Mouse (Mus musculus): ENCODE measurements around the gene Akap14. TPM values are rescaled to one million over a fixed set of nuclear protein-coding genes. Genes with fewer than 3 reads are reported as not detected.
"Not testable (repeated sequence)": the region's sequence is repeated elsewhere in the genome, so short reads cannot be mapped to it uniquely, and the experiment has no call there.

Akap14 gene
- polyA plus RNA-seq (2014; fragmentation: Nextera tagmentation; extraction: Ambion mirVana): 0.24 TPM in 1 of 2 replicates, not detected in the other

DNA sequence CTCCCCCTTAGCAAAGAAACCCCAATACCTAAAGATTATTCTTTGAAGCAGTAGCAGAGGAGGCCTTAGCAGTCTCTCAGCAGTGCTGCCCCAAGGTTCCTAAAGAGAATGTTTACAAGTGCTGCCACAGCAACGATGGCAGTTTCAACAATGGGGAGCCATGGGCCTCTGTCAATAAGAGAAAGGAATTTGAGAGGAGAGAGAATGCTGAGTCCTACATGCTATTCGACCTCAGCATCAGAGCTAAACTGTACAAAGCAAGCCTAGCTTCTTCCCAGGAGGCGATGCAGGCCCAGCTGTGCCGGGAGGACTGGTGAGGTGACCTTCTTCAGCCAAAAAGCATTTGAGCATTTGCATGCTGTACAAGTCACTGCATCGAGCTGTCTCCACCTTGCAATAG, at the start of gene Akap14:
Gene Akap14, minus strand, starts transcription at position 101 of the 400 bp plus-strand sequence.
- WGBS: 56% methylated on average over 5 of the region's 5 CpGs
- no peaks in the 10 kb centered on the region for H3K4me1 ChIP-seq (ENCODE audit: control insufficient read depth, insufficient read depth, low read length)

DNA sequence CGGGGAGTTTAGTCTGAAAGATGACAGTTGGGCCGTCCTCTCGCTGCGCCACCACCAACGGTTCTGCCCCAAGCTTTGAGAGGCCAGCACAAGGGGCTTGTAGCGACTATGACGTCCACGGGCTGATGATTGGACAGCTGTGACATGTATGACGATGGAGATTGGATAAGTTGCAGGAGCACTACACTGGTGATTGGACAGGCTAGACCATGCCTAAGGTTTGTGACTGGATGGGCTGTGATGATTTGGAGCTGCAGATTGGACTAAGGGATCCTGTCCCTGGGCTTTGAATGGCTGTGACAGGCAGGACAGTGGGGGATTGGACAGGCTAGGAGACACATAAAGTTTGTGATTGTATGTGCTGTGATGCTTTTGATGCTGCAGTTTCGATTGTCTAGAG, 42.3 kb upstream of the Akap14 start, which contains the start of gene Gm9:
Gene Gm9, minus strand, starts transcription at position 101 of the 400 bp plus-strand sequence.
- H3K27me3 ChIP-seq (ENCODE audit: control insufficient read depth, insufficient read depth, low read length): no peaks in the 10 kb centered on the region
- no peak within 1 kb of the TSS for H3K4me2 ChIP-seq (ENCODE audit: low read depth, severe bottlenecking)
- no peak within 1 kb of the TSS for H3K4me3 ChIP-seq (ENCODE audit: low read depth, low read length)
- WGBS: 84% methylated on average over 10 of the region's 10 CpGs
- DNase-seq (ENCODE audit: low spot score) (no peak), ATAC-seq (ENCODE audit: insufficient number of reproducible peaks, low FRiP score, low TSS enrichment, low read depth) (no peak)
- H3K36me3 ChIP-seq (ENCODE audit: control insufficient read depth, insufficient read depth, low read length): no peaks in the 10 kb centered on the region
- H3K4me1 ChIP-seq (ENCODE audit: control insufficient read depth, insufficient read depth, low read length): no peaks in the 10 kb centered on the region
- no peak within 1 kb of the TSS for H3K9ac ChIP-seq (ENCODE audit: low read length)
- H3K27ac ChIP-seq (replicated peaks; ENCODE audit: low read depth, low read length): no peak within 1 kb of the TSS
- no peaks in the 10 kb centered on the region for H3K9me3 ChIP-seq (ENCODE audit: control insufficient read depth, low read length)

More for the DNA sequence above, at the start of gene Akap14:
- no peak for DNase-seq (ENCODE audit: low spot score)
- no peak within 1 kb of the TSS for H3K4me2 ChIP-seq (ENCODE audit: low read depth, severe bottlenecking)
- H3K27me3 ChIP-seq (ENCODE audit: control insufficient read depth, insufficient read depth, low read length): no peaks in the 10 kb centered on the region
- no peak for ATAC-seq (ENCODE audit: insufficient number of reproducible peaks, low FRiP score, low TSS enrichment, low read depth)
- no peaks in the 10 kb centered on the region for H3K9me3 ChIP-seq (ENCODE audit: control insufficient read depth, low read length)
- no peak within 1 kb of the TSS for H3K4me3 ChIP-seq (ENCODE audit: low read depth, low read length)
- H3K27ac ChIP-seq (replicated peaks; ENCODE audit: low read depth, low read length): no peak within 1 kb of the TSS
- H3K36me3 ChIP-seq (ENCODE audit: control insufficient read depth, insufficient read depth, low read length): no peaks in the 10 kb centered on the region
- H3K9ac ChIP-seq (ENCODE audit: low read length): no peak within 1 kb of the TSS

DNA sequence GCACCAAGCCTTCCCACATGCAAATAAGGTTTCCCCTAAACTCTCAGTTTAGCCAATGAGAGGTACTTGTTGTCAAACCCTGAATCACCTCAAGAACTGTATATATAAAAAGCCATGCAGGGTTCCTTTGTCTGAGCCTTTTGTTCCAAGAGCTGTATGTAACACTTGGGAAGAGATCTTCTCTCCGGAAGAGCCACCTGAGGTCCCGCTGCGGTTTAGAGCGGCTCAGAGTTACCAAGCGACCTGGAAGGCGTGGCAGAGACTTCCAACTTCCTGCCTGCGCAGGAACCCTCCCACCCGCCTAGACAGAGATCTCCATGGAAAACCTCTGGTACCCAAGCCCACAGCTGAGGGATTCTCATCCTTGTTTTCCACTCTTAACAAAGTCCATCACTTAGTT, 30.0 kb upstream of the Akap14 start:
- DNase-seq (ENCODE audit: low spot score) (no peak), ATAC-seq (ENCODE audit: insufficient number of reproducible peaks, low FRiP score, low TSS enrichment, low read depth) (no peak)
- H3K36me3 ChIP-seq (ENCODE audit: control insufficient read depth, insufficient read depth, low read length): no peaks in the 10 kb centered on the region
- no peak overlapping the region for H3K4me3 ChIP-seq (ENCODE audit: low read depth, low read length)
- no peak overlapping the region for H3K27ac ChIP-seq (replicated peaks; ENCODE audit: low read depth, low read length)
- H3K9ac ChIP-seq (ENCODE audit: low read length): no peak overlapping the region
- no peak overlapping the region for H3K4me2 ChIP-seq (ENCODE audit: low read depth, severe bottlenecking)
- no peaks in the 10 kb centered on the region for H3K27me3 ChIP-seq (ENCODE audit: control insufficient read depth, insufficient read depth, low read length)
- H3K4me1 ChIP-seq (ENCODE audit: control insufficient read depth, insufficient read depth, low read length): no peaks in the 10 kb centered on the region
- H3K9me3 ChIP-seq (ENCODE audit: control insufficient read depth, low read length): no peaks in the 10 kb centered on the region
- 44% methylated on average over 8 of the region's 8 CpGs for WGBS

DNA sequence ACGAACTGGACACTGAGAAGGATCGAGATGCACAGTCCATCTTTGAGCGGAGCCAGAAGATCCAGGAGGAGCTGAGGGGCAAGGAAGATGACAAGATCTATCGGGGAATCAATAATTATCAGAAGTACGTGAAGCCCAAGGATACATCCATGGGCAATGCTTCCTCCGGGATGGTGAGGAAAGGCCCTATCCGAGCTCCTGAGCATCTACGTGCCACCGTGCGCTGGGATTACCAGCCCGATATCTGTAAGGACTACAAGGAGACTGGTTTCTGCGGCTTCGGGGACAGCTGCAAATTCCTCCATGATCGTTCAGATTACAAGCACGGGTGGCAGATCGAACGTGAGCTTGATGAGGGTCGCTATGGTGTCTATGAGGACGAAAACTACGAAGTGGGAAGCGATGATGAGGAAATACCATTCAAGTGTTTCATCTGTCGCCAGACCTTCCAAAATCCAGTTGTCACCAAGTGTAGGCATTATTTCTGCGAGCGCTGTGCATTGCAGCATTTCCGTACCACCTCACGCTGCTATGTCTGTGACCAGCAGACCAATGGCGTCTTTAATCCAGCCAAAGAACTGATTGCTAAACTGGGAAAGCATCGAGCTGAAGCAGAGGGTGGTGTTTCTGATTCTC, 23.2 kb upstream of the Akap14 start:
- no peaks in the 10 kb centered on the region for H3K9me3 ChIP-seq (ENCODE audit: control insufficient read depth, low read length)
- peak overlapping the region; percentile 52 for H3K4me2 ChIP-seq (ENCODE audit: low read depth, severe bottlenecking)
- DNase-seq (ENCODE audit: low spot score) (peak; percentile 24), ATAC-seq (ENCODE audit: insufficient number of reproducible peaks, low FRiP score, low TSS enrichment, low read depth) (no peak)
- H3K27ac ChIP-seq (replicated peaks; ENCODE audit: low read depth, low read length): no peak overlapping the region
- WGBS: 29% methylated on average over 28 of the region's 28 CpGs
- H3K9ac ChIP-seq (ENCODE audit: low read length): peak overlapping the region; percentile 55
- no peaks in the 10 kb centered on the region for H3K27me3 ChIP-seq (ENCODE audit: control insufficient read depth, insufficient read depth, low read length)
- no peaks in the 10 kb centered on the region for H3K4me1 ChIP-seq (ENCODE audit: control insufficient read depth, insufficient read depth, low read length)
- no peaks in the 10 kb centered on the region for H3K36me3 ChIP-seq (ENCODE audit: control insufficient read depth, insufficient read depth, low read length)
- H3K4me3 ChIP-seq (ENCODE audit: low read depth, low read length): peak overlapping the region; percentile 49

DNA sequence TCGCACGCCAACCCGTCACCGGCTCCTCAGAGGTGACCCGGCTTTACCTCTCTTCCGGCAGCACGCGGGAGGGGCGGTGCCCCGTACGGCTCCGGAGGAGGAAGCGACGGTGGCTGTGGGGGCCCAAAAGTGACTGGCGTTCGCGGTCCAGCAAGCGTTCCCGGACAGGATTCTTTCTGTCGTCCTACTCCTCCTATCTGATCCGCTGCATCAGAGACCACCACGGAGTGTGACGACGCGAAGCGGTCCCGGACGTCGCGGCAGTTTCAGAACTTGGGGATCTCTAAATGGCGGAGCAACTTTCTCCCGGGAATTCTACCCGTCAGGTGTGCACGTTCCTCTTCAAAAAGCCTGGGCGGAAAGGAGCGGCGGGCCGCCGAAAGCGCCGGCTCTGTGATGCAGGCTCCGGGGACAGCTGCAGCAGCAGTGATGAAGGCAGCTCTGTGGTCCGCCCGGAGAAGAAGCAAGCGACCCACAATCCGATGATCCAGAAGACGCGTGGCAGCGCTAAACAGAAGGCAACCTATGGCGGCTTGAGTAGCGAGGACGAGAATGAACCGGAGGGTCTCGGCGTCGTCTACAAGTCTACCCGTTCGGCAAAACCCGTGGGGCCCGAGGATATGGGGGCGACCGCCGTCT, 22.6 kb upstream of the Akap14 start, which contains the start of the genes Ndufa1 and Rnf113a1:
Gene Ndufa1, minus strand, starts transcription at position 59 of the 639 bp plus-strand sequence.
Gene Rnf113a1, plus strand, starts transcription at position 141 of the 639 bp plus-strand sequence.
- Histone ChIP-seq H3K9ac (ENCODE audit: low read length) (peak within 1 kb of the TSS; percentile 55), H3K27ac (replicated peaks; ENCODE audit: low read depth, low read length) (no peak within 1 kb of the TSS), H3K4me2 (ENCODE audit: low read depth, severe bottlenecking) (peak within 1 kb of the TSS; percentile 52), H3K9me3 (ENCODE audit: control insufficient read depth, low read length) (no peaks in the 10 kb centered on the region), H3K36me3 (ENCODE audit: control insufficient read depth, insufficient read depth, low read length) (no peaks in the 10 kb centered on the region), H3K4me1 (ENCODE audit: control insufficient read depth, insufficient read depth, low read length) (no peaks in the 10 kb centered on the region), H3K4me3 (ENCODE audit: low read depth, low read length) (peak within 1 kb of the TSS; percentile 49), H3K27me3 (ENCODE audit: control insufficient read depth, insufficient read depth, low read length) (no peaks in the 10 kb centered on the region)
- WGBS: 13% methylated on average over 61 of the region's 63 CpGs
- peak; percentile 83 for DNase-seq (ENCODE audit: low spot score)
- ATAC-seq (ENCODE audit: insufficient number of reproducible peaks, low FRiP score, low TSS enrichment, low read depth): peak; percentile 83

DNA sequence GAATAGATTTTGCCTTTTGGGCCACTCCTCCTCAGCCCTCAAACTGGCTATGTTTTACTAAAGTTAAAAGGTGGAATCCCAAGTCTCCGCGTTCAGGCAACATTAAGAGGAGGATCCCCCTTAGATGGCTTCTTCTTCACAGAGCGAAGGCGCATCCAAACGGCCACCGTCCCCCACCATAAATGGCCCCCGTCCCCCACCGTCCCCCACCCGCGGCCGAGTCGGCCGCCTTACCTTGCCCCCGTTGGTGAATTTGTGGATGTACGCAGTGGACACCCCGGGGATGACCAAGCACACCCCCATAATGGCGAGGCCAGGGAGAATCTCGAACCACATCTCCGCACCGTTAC, 22.1 kb upstream of the Akap14 start:
- Histone ChIP-seq H3K4me2 (ENCODE audit: low read depth, severe bottlenecking) (peak overlapping the region; percentile 52), H3K27me3 (ENCODE audit: control insufficient read depth, insufficient read depth, low read length) (no peaks in the 10 kb centered on the region), H3K9me3 (ENCODE audit: control insufficient read depth, low read length) (no peaks in the 10 kb centered on the region), H3K27ac (replicated peaks; ENCODE audit: low read depth, low read length) (no peak overlapping the region), H3K36me3 (ENCODE audit: control insufficient read depth, insufficient read depth, low read length) (no peaks in the 10 kb centered on the region), H3K4me3 (ENCODE audit: low read depth, low read length) (peak overlapping the region; percentile 49), H3K4me1 (ENCODE audit: control insufficient read depth, insufficient read depth, low read length) (no peaks in the 10 kb centered on the region), H3K9ac (ENCODE audit: low read length) (peak overlapping the region; percentile 22; the same call in 1 of the 2 replicates)
- WGBS: 12% methylated on average over 20 of the region's 20 CpGs
- peak; percentile 19 for DNase-seq (ENCODE audit: low spot score)
- no peak; the same call in 1 of the 2 replicates for ATAC-seq (ENCODE audit: insufficient number of reproducible peaks, low FRiP score, low TSS enrichment, low read depth)

DNA sequence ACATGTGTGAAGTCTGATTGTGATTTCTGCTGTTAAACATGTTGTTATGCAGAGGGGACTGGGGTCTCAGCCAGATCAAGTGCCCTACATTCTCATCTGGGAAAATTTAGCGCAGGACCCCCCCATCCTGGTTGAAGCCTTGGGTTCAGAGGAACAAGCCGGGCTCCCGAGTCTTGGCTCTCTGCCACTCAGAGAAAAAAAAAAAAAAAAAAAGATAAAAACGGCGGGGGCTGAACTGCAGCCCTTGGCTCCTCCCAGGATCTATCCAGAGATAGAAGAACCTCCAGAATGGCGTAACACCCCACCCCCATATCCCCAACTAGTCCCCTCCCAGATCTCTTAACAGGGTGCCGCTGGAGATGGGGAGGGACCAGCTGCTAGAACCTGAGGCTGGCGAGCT, 15.8 kb upstream of the Akap14 start:
- WGBS: 74% methylated on average over 8 of the region's 8 CpGs
- H3K4me3 ChIP-seq (ENCODE audit: low read depth, low read length); H3K9me3 ChIP-seq (ENCODE audit: control insufficient read depth, low read length); H3K27ac ChIP-seq (replicated peaks; ENCODE audit: low read depth, low read length); ATAC-seq (ENCODE audit: insufficient number of reproducible peaks, low FRiP score, low TSS enrichment, low read depth); H3K36me3 ChIP-seq (ENCODE audit: control insufficient read depth, insufficient read depth, low read length); DNase-seq (ENCODE audit: low spot score); H3K4me1 ChIP-seq (ENCODE audit: control insufficient read depth, insufficient read depth, low read length); H3K9ac ChIP-seq (ENCODE audit: low read length); H3K27me3 ChIP-seq (ENCODE audit: control insufficient read depth, insufficient read depth, low read length); H3K4me2 ChIP-seq (ENCODE audit: low read depth, severe bottlenecking): not testable (repeated sequence)

DNA sequence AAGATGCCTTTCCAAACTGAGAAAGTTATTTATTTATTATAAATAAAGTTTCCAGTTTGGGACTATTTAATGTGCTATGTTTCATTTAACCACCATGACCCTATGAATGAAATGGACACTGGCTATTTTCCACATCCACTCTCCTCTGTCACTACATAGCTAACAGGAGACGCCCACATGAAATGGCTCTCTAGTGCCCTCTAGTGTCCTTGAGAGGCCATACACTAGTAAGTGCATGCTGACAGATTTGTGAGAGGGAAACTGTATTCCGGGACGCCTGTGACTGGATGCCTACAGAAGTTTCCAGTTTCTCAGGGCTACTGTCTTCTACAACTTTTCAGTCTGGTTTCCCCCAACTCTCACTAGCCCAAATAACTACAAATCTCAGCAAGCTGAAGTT, 1.6 kb downstream of the Akap14 start:
- no peaks in the 10 kb centered on the region for H3K36me3 ChIP-seq (ENCODE audit: control insufficient read depth, insufficient read depth, low read length)
- no peaks in the 10 kb centered on the region for H3K9me3 ChIP-seq (ENCODE audit: control insufficient read depth, low read length)
- ATAC-seq (ENCODE audit: insufficient number of reproducible peaks, low FRiP score, low TSS enrichment, low read depth) (no peak), DNase-seq (ENCODE audit: low spot score) (peak; percentile 36)
- no peaks in the 10 kb centered on the region for H3K4me1 ChIP-seq (ENCODE audit: control insufficient read depth, insufficient read depth, low read length)
- 25% methylated on average over 3 of the region's 3 CpGs for WGBS
- H3K27me3 ChIP-seq (ENCODE audit: control insufficient read depth, insufficient read depth, low read length): no peaks in the 10 kb centered on the region
- H3K4me2 ChIP-seq (ENCODE audit: low read depth, severe bottlenecking): no peak overlapping the region
- no peak overlapping the region for H3K4me3 ChIP-seq (ENCODE audit: low read depth, low read length)
- no peak overlapping the region for H3K27ac ChIP-seq (replicated peaks; ENCODE audit: low read depth, low read length)
- no peak overlapping the region for H3K9ac ChIP-seq (ENCODE audit: low read length)
